Mouse (Mus musculus): Measurements from ENCODE around the gene Arsb. TPM values are rescaled to one million over a fixed set of nuclear protein-coding genes. Genes with fewer than 3 reads are reported as not detected.

The Arsb gene
- polyA plus RNA-seq, 1 experiment, result 7.2 TPM

- H3K4me3 ChIP-seq, result no peak overlapping the region
- no peak overlapping the region for H3K4me2 ChIP-seq (ENCODE audit: low read depth)
- TF ChIP-seq TCF3 (IDR thresholded peaks at IDR 0.05; ENCODE audit: insufficient read length, low read depth) (no peak), POLR2AphosphoS2 (IDR thresholded peaks at IDR 0.05; ENCODE audit: insufficient read length, low read depth) (no peak), MYOD1 (IDR thresholded peaks at IDR 0.05; ENCODE audit: control insufficient read depth in 1 of 3, insufficient read length in 2 of 3, low read depth in 2 of 3) (no peak), CEBPB (IDR thresholded peaks at IDR 0.05; ENCODE audit: insufficient read depth, poor library complexity, severe bottlenecking) (no peak), MYOG (IDR thresholded peaks at IDR 0.05; ENCODE audit: control insufficient read depth in 1 of 3, insufficient read depth in 1 of 3, insufficient read length in 2 of 3, low read depth in 2 of 3) (no peak), MAX (IDR thresholded peaks at IDR 0.05; ENCODE audit: low read depth) (no peak), REST (IDR thresholded peaks at IDR 0.05; ENCODE audit: insufficient read depth, insufficient read length) (no peak)
- no peaks in the 10 kb centered on the region for H3K79me2 ChIP-seq (ENCODE audit: control insufficient read depth, insufficient read depth)
- no peak overlapping the region for H3ac ChIP-seq (ENCODE audit: control insufficient read depth, insufficient read length)
- H3K36me3 ChIP-seq (ENCODE audit: control insufficient read depth, insufficient read depth), result no peaks in the 10 kb centered on the region
- H3K27me3 ChIP-seq (ENCODE audit: control insufficient read depth, insufficient read depth, insufficient read length), result no peaks in the 10 kb centered on the region
These were observed 13.9 kb downstream of the Arsb start for GRCm38 (mm10) chr13:93785329-93785728.

GRCm38 (mm10) chr13:93786051-93786450, 14.6 kb downstream of the Arsb start:
- Histone ChIP-seq H3K36me3 (ENCODE audit: control insufficient read depth, insufficient read depth) (no peaks in the 10 kb centered on the region), H3K27me3 (ENCODE audit: control insufficient read depth, insufficient read depth, insufficient read length) (no peaks in the 10 kb centered on the region), H3K79me2 (ENCODE audit: control insufficient read depth, insufficient read depth) (no peaks in the 10 kb centered on the region), H3K4me2 (ENCODE audit: low read depth) (no peak overlapping the region), H3K4me3 (no peak overlapping the region), H3ac (ENCODE audit: control insufficient read depth, insufficient read length) (no peak overlapping the region)
- no peak for TF ChIP-seq TCF3 (IDR thresholded peaks at IDR 0.05; ENCODE audit: insufficient read length, low read depth)
- no peak for TF ChIP-seq MYOD1 (IDR thresholded peaks at IDR 0.05; ENCODE audit: control insufficient read depth in 1 of 3, insufficient read length in 2 of 3, low read depth in 2 of 3)
- no peak for TF ChIP-seq CEBPB (IDR thresholded peaks at IDR 0.05; ENCODE audit: insufficient read depth, poor library complexity, severe bottlenecking)
- TF ChIP-seq REST (IDR thresholded peaks at IDR 0.05; ENCODE audit: insufficient read depth, insufficient read length), result no peak
- TF ChIP-seq E2F4 (IDR thresholded peaks at IDR 0.05; ENCODE audit: insufficient read depth), result no peak
- TF ChIP-seq SRF (IDR thresholded peaks at IDR 0.05; ENCODE audit: control insufficient read depth, insufficient read length, low read depth), result no peak
- no peak for TF ChIP-seq MYOG (IDR thresholded peaks at IDR 0.05; ENCODE audit: control insufficient read depth in 1 of 3, insufficient read depth in 1 of 3, insufficient read length in 2 of 3, low read depth in 2 of 3)

DNA sequence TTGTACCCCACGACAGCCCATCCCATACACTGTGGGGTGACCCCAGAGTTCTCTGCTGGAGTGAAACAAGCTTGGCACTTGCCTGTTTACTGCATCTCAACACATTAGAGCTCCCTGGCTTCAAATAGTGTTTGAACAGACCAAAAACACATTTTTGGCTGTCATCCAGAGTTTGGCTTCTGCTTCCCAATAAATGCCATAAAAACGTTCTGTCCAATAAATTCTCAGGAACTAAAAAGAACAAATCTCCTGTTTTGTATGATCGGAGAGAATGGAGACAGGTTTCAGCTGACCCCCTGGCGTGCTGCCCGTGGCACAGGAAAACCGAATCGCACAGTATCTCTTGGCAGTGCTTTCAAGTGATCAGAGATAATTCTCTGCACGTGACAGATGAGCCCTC, 16.2 kb downstream of the Arsb start:
- Histone ChIP-seq H3K79me2 (ENCODE audit: control insufficient read depth, insufficient read depth) (no peaks in the 10 kb centered on the region), H3K4me3 (no peak overlapping the region), H3K36me3 (ENCODE audit: control insufficient read depth, insufficient read depth) (no peaks in the 10 kb centered on the region), H3K27me3 (ENCODE audit: control insufficient read depth, insufficient read depth, insufficient read length) (no peaks in the 10 kb centered on the region), H3K4me2 (ENCODE audit: low read depth) (no peak overlapping the region), H3ac (ENCODE audit: control insufficient read depth, insufficient read length) (no peak overlapping the region)
- TF ChIP-seq POLR2AphosphoS2 (IDR thresholded peaks at IDR 0.05; ENCODE audit: insufficient read length, low read depth), result no peak

DNA sequence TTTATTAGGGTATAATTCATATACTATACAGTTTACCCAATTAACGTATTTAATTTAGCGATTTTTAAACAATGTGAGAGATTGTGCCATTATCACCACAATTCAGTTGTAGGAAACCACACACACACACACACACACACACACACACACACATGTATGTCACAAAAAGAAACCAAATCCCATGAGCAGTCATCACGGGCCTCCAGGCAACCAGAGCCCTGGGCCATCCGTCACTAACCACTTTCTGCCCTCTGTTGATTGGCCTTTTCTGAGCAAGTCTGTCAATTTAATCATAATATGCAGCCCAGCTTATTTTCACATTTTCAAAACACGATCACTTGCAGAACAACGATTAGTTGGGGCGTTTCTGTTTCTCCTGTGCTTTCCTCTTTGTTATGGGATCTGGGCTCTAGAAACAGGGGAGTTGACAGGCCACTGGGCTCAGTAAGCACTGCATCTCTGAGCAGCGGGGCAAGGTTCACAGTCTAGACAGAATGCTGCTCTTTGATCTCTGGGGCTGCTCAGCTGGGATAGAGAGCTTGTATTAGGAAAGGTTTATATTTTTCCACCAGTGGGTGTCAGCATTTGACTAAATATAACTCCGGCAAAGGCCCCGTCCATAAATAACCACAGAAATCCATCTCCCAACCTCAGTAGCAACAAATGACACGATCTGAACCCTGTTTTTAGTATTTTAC, 21.7 kb downstream of the Arsb start:
- TF ChIP-seq POLR2AphosphoS2 (IDR thresholded peaks at IDR 0.05; ENCODE audit: insufficient read length, low read depth) (no peak), SRF (IDR thresholded peaks at IDR 0.05; ENCODE audit: control insufficient read depth, insufficient read length, low read depth) (no peak), TCF3 (IDR thresholded peaks at IDR 0.05; ENCODE audit: insufficient read length, low read depth) (no peak), MYOG (IDR thresholded peaks at IDR 0.05; ENCODE audit: control insufficient read depth in 1 of 3, insufficient read depth in 1 of 3, insufficient read length in 2 of 3, low read depth in 2 of 3) (no peak), POLR2A (IDR thresholded peaks at IDR 0.05; ENCODE audit: insufficient read length, low read depth) (no peak), USF1 (IDR thresholded peaks at IDR 0.05; ENCODE audit: low read depth) (no peak), MYOD1 (IDR thresholded peaks at IDR 0.05; ENCODE audit: control insufficient read depth in 1 of 3, insufficient read length in 2 of 3, low read depth in 2 of 3) (no peak)
- H3K36me3 ChIP-seq (ENCODE audit: control insufficient read depth, insufficient read depth), result no peaks in the 10 kb centered on the region
- no peak overlapping the region for H3ac ChIP-seq (ENCODE audit: control insufficient read depth, insufficient read length)

DNA sequence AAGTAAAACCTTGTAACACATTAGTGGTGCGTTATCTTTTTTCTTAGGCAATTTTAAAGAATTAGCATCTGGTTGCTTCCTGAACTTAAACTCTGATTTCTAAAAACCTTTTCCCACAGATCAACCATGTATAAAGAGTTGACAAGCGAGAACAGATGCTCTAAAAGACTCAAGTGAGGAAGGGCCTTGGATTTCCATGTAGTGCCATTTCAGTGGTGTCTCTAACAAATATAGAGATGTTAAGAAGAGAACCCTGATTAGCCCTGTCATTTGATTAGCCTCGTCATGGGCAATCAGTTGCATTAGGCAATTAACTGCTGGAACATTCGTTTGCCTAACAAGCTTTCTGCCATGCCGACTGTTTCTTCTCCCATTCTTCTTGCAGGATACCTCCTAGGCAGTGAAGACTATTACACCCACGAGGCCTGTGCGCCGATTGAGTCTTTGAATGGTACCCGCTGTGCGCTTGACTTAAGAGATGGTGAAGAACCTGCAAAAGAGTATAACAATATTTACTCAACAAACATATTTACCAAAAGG, 22.3 kb downstream of the Arsb start:
- Histone ChIP-seq H3K4me2 (ENCODE audit: low read depth) (no peak overlapping the region), H3ac (ENCODE audit: control insufficient read depth, insufficient read length) (no peak overlapping the region), H3K4me3 (no peak overlapping the region), H3K36me3 (ENCODE audit: control insufficient read depth, insufficient read depth) (no peaks in the 10 kb centered on the region), H3K27me3 (ENCODE audit: control insufficient read depth, insufficient read depth, insufficient read length) (no peaks in the 10 kb centered on the region), H3K79me2 (ENCODE audit: control insufficient read depth, insufficient read depth) (no peaks in the 10 kb centered on the region)
- TF ChIP-seq E2F4 (IDR thresholded peaks at IDR 0.05; ENCODE audit: insufficient read depth) (no peak), MYOD1 (IDR thresholded peaks at IDR 0.05; ENCODE audit: control insufficient read depth in 1 of 3, insufficient read length in 2 of 3, low read depth in 2 of 3) (no peak), MYOG (IDR thresholded peaks at IDR 0.05; ENCODE audit: control insufficient read depth in 1 of 3, insufficient read depth in 1 of 3, insufficient read length in 2 of 3, low read depth in 2 of 3) (no peak), POLR2A (IDR thresholded peaks at IDR 0.05; ENCODE audit: insufficient read length, low read depth) (no peak), REST (IDR thresholded peaks at IDR 0.05; ENCODE audit: insufficient read depth, insufficient read length) (no peak), TCF3 (IDR thresholded peaks at IDR 0.05; ENCODE audit: insufficient read length, low read depth) (no peak), TCF12 (IDR thresholded peaks at IDR 0.05; ENCODE audit: insufficient read depth, poor library complexity, severe bottlenecking) (no peak), CEBPB (IDR thresholded peaks at IDR 0.05; ENCODE audit: insufficient read depth, poor library complexity, severe bottlenecking) (no peak)

More for the DNA sequence above, 21.7 kb downstream of the Arsb start:
- no peak overlapping the region for H3K4me3 ChIP-seq
- H3K4me2 ChIP-seq (ENCODE audit: low read depth), result no peak overlapping the region
- H3K27me3 ChIP-seq (ENCODE audit: control insufficient read depth, insufficient read depth, insufficient read length), result no peaks in the 10 kb centered on the region
- no peaks in the 10 kb centered on the region for H3K79me2 ChIP-seq (ENCODE audit: control insufficient read depth, insufficient read depth)

All from myocyte (in vitro differentiated cells).